Mouse (Mus musculus) urinary bladder, postnatal 36 days (tissue): Measurements from ENCODE around the gene Auts2.

ENCODE experiments used
- DNase-seq, 2 experiments: peaks; one replicate each; pipeline ENCODE4 v3.0.0; 2022; ENCODE audit warnings: low spot score in 2 of 2, mixed read lengths in 1 of 2

Gene Auts2

DNA sequence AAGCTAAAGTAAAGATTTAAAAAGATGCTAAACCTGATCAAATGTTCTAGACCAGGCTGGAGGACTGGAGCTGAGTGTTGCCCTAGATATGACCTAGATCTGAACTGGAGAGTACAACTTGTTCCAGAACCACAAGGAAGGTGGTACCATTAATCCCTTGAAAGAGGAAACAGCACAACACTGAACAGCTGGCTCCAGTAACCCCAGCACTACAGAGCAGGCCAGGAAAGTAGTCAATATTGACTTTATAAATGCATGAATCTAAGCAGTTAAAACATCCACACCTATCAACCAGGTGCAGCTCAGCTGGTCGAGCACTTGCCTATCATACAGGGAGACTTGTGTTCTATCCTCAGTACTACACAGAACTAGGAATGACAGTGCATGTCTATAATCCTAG lies 281.4 kb downstream of the Auts2 start:
- DNase-seq, result no peak

DNA sequence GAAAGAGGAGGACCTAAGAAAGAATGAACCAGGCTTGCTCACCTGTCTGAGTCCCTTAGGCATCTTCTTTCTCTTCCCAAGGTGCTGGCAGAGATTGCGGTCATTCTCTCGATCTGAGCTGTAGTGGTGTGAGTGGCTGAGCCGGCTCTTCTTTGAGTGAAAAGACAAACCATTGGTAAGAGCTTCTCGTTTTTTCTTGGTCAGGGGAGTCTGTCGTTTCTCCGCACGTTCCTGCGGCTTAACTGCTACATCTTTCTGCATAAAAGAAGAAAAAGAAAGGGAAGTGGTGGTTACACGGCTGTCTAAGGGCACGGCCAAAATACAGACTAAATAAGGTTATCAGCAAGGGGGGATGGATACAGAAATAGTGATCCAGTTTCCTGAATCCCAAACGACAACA lies 284.3 kb downstream of the Auts2 start:
- no peak for DNase-seq

DNA sequence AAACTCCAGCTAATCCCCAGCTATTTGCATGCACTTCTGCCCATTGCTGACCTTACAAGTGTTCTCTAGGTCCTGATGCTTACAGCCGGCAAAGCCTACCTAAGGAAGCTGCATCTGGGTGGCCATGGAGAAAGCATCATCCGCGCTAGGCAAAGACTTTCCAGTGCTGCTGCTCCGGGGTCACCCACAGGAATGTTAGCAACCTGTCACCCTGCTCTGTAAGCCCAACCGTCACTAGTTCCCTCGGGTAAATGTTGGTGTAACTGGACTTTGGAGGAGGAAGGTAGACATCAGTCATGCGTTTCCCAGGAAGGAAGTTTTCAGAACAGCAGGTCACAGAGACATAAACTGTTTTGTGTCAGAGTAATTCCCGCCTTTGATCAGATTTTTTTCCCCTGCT lies 287.6 kb downstream of the Auts2 start:
- DNase-seq, result no peak

- DNase-seq, result no peak
Observed at GRCm38 (mm10) chr5:132249523-132249922, 293.6 kb downstream of the Auts2 start.

DNA sequence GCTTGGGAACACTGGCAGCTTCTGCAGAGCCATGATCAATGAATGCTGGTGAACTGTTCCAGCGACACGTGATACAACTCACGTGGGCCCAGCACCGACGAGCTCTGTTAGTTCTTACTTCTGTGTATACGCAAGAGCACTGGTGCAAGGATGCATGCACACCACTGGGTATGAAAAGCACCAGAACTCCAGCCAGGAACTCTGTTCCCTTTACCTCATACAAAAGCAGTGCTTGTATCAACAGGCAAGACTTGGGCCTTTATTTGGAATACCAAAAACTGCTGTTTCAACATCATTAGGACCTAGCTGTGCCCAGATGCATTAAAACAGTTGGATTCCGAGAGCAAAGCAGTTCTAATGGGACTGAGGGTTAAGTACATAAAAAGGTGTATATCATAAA lies 295.1 kb downstream of the Auts2 start:
- no peak for DNase-seq

GRCm38 (mm10) chr5:132235460-132235859 lies 307.7 kb downstream of the Auts2 start:
- DNase-seq, result no peak

DNA sequence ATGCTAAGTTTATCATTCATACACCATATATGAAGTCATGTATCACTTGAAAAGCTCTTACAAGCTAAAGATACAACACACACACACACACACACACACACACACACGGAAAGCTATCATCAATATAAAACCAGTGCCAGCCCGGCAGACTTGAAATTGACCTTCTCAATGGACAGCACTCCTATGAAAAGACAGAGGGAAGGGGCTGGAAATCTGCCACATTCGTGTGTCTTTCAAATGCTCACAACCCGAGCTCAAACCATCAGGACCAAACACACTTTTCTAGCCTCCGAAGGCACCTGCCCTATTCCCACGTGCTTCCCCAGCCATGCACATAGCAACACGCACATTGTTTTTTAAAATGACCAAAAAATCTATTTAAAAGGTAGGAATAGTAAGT lies 308.7 kb downstream of the Auts2 start:
- DNase-seq, result no peak

DNA sequence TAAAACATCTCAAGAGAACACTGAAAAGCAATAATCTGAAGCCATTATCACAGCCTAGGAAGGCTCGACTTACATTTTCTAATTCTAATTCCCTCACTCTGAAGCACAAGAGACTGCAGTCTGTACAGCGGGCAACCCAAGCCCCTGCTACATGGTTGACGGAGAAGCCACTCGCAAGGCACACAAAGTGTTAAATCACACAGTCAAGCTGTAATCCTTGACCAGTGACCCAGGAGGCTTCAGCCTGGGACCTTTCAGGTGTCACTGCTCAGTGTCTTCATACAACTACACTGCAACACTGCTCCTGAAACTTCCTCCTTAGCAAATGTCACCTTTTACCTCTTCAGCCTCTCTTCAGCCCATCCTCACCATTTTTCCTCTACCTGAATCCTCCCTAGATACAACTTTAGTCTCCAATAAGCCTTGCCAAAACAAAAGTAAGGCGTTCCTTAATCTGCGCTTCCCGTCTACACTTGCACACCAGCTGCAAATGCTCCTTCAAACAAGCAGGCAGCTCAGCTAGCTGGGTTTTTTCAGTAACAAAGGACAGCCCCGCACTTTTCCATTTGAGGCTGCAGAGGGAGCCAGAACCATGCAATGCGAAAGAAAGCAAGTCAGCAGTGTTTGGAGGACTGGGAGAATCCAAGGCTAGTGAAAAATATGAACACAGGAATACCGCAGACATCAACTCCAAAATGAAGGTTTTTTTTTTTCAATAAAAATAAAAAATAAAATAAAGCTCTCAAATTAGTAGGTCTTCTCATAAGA lies 311.7 kb downstream of the Auts2 start:
- peak; percentile 33 to 50 for DNase-seq

GRCm38 (mm10) chr5:132229644-132230357 lies 313.3 kb downstream of the Auts2 start:
- DNase-seq, result peak in 1 of 2 experiments; percentile 4

DNA sequence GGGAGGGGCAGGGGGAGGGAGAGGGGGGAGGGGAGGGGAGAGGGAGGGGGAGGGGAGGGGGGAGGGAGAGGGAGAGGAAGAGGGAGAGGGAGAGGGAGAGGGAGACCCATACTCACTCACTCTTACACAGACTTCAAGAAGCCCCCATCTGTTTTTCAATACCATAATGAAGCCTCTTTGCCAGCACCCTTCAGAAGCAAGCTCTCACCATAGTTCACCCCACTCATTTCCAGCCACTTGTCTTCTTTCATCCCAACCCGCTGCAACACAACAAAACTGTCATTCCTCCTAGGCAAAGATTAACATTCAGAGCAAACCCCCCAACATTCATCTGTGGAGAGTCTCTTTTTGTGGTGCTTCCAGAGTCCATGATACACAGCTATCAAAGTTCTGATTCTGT lies 314.1 kb downstream of the Auts2 start:
- no peak for DNase-seq

- DNase-seq, result no peak
Observed at GRCm38 (mm10) chr5:132220376-132220930, 322.7 kb downstream of the Auts2 start.

DNA sequence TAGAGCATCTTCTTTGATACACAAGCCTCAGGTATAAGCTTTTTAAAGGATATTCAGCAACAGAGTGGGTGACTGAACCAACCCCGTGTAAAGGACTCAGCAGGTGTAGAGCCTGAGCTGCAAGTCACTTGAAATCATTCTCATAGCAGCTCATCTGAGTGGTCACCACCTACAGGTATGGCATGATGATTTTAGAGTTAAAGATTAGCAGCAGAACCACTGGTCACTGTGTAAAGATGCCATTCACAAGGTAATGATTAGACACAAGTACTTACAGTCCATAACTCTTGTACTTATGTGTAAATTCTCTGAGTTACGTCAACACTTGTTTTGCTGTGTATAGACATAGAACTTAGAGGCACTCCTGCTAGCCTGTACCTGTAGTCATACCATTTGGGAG lies 327.0 kb downstream of the Auts2 start:
- no peak for DNase-seq

- no peak for DNase-seq
Observed at GRCm38 (mm10) chr5:132212446-132212845, 330.7 kb downstream of the Auts2 start.

DNA sequence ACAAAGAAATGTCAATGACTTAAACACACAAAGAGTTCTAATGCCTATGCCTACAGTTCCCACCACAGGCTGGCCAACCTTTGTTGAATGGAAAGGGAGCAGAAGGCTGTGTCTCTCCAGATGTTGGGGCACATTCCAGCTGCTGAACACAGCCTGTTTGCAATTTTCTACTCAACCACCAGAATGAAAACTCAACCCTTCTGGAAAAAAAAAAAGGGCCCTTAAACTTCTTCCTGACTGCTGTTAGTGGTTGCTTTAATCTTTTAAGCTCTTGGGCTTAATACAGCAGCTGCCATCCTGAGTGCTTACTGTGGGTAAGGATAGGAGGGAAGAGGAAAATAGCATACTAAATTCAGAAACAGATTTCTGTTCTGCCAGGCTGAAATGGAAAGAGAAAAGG lies 333.4 kb downstream of the Auts2 start:
- DNase-seq, result no peak

GRCm38 (mm10) chr5:132206220-132206619 lies 336.9 kb downstream of the Auts2 start:
- DNase-seq, result no peak

GRCm38 (mm10) chr5:132203846-132204245 lies 339.3 kb downstream of the Auts2 start:
- DNase-seq, result no peak

- peak in 1 of 2 experiments; percentile 2 for DNase-seq
Observed at GRCm38 (mm10) chr5:132201077-132201645, 342.0 kb downstream of the Auts2 start.

DNA sequence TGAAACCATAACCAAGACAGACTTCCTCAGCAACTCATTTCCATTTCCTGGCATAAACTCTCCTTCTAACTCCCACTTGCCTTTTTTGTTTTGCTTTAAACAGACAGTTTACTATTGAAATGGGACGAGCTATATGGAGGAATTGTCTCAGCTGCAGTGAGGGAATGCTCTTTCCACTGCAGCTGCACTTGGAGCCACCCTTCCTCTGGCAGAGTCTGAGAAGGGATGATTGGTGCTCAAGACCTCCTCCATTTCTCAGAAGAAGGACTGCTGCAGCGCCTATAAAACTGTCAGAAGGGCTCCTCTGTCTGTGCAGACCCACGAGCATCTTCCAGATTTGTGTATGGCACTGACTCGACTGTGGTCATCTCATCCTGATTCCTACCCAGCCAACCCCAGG lies 342.5 kb downstream of the Auts2 start:
- no peak for DNase-seq

DNA sequence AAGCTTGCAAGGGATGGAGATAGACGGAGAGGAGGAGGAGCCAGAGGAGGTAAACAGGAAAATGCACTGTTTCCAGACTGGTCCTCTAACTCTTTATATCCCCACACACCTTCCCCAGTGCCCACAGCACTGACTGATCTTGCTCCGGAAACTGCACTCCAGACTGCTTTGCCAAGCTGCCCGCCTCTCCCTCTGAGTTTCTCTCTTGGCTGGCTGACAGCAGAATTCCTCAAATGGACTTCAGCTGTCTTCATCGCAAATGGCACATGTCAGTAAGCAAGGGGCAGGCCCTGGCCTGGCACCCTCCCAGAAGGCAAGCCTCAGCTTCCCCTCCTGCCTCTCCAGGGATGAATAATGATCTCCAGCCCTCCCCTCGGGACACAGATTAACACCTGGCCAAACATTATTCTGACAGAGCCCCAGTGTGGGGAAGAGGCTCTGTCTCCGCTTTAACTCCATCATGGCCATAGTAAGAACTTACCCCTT lies 348.1 kb downstream of the Auts2 start:
- DNase-seq, result no peak

DNA sequence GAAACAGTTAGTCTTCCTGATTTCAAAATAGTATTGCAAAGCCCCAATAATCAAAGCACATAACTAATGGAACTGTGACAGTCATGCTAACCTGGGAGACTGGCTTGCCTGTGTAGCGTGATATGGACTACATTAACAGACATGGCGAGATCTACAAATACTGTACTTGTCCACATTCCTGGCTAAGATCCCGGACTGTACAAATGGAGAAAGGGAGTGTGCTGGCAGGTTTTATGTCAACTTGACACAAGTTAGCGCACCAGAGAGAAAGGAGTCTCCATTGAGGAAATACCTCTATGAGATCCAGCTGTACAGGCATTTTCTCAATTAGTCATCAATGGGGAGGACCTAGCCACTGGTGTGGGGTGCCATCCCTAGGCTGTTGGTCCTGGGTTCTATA lies 353.0 kb downstream of the Auts2 start:
- no peak for DNase-seq

GRCm38 (mm10) chr5:132186659-132187058 lies 356.5 kb downstream of the Auts2 start:
- DNase-seq, result no peak

- DNase-seq, result no peak
Observed at GRCm38 (mm10) chr5:132186221-132186620, 356.9 kb downstream of the Auts2 start.
